Mouse (Mus musculus): ENCODE results near the gene Tmem135. TPM values are rescaled to one million over a fixed set of nuclear protein-coding genes. Genes with fewer than 3 reads are reported as not detected.

The Tmem135 gene
- polyA plus RNA-seq, 1 experiment, result 27.6 TPM

GRCm38 (mm10) chr7:89342021-89342420, 62.0 kb downstream of the Tmem135 start:
- Histone ChIP-seq H3K4me1 (ENCODE audit: control insufficient read depth, insufficient read depth, insufficient read length) (peaks cover 6% of the 10 kb centered on the region), H3K4me3 (ENCODE audit: extremely low read depth, insufficient read depth, insufficient read length) (no peak overlapping the region)
- no peak for DNase-seq (ENCODE audit: low read depth in 1 of 2, low spot score in 2 of 2)

DNA sequence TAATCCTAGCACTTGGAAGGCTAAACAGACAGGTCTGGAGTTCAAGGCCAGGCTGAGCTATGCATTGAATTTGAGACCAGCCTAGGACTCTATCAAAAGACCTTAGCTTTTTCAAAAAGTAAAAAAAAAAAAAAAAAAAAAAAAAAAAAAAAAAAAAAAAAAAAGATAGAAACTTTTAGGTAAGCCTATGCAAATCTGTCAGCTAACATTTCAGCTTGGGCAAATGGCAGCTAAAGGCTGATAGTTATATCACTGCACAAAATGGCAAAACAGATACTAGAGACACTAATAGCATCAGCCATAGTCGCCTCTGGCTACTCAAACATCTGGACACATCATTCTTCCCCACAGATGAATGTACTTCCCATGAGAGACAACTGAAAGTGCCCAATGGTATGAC, 64.2 kb downstream of the Tmem135 start:
- Histone ChIP-seq H3K4me1 (ENCODE audit: control insufficient read depth, insufficient read depth, insufficient read length) (peaks cover 7% of the 10 kb centered on the region), H3K27ac (ENCODE audit: insufficient read depth, low read length) (no peak overlapping the region), H3K36me3 (ENCODE audit: control insufficient read depth, insufficient read depth, low read length) (no peaks in the 10 kb centered on the region), H3K4me3 (ENCODE audit: extremely low read depth, insufficient read depth, insufficient read length) (no peak overlapping the region), H3K27me3 (ENCODE audit: control insufficient read depth, insufficient read depth, low read length) (no peaks in the 10 kb centered on the region)
- TF ChIP-seq CTCF (IDR thresholded peaks at IDR 0.05; ENCODE audit: extremely low read depth, insufficient read depth, insufficient read length, insufficient replicate concordance), result no peak
- no peak for TF ChIP-seq POLR2A (IDR thresholded peaks at IDR 0.05; ENCODE audit: low read depth, low read length)
- WGBS, result 82% methylated on average over 1 of the region's 1 CpGs
- no peak for DNase-seq (ENCODE audit: low read depth in 1 of 2, low spot score in 2 of 2)

More at GRCm38 (mm10) chr7:89342021-89342420, 62.0 kb downstream of the Tmem135 start:
- Histone ChIP-seq H3K27me3 (ENCODE audit: control insufficient read depth, insufficient read depth, low read length) (no peaks in the 10 kb centered on the region), H3K36me3 (ENCODE audit: control insufficient read depth, insufficient read depth, low read length) (no peaks in the 10 kb centered on the region), H3K27ac (ENCODE audit: insufficient read depth, low read length) (no peak overlapping the region)
- TF ChIP-seq CTCF (IDR thresholded peaks at IDR 0.05; ENCODE audit: extremely low read depth, insufficient read depth, insufficient read length, insufficient replicate concordance), result no peak
- no peak for TF ChIP-seq POLR2A (IDR thresholded peaks at IDR 0.05; ENCODE audit: low read depth, low read length)

DNA sequence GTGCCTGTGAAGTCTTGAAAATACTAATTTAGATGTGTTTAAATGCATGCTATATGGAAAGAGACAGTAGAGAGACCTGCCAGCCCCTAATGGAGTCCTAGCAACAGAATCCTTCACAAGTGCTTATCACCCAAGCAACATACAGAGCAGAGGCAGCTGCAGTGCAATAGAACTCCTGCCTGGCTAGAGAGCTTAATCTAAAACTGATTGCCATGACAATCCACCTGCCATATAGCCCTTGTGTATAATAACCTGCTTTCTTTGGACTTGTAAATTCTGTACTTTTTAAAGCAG, 64.9 kb downstream of the Tmem135 start:
- no peak for DNase-seq (ENCODE audit: low read depth in 1 of 2, low spot score in 2 of 2)
- H3K4me3 ChIP-seq (ENCODE audit: extremely low read depth, insufficient read depth, insufficient read length), result no peak overlapping the region; the same call in 1 of the 2 replicates
- H3K4me1 ChIP-seq (ENCODE audit: control insufficient read depth, insufficient read depth, insufficient read length), result peaks cover 7% of the 10 kb centered on the region
- TF ChIP-seq POLR2A (IDR thresholded peaks at IDR 0.05; ENCODE audit: low read depth, low read length) (no peak), CTCF (IDR thresholded peaks at IDR 0.05; ENCODE audit: extremely low read depth, insufficient read depth, insufficient read length, insufficient replicate concordance) (no peak)
- H3K27ac ChIP-seq (ENCODE audit: insufficient read depth, low read length), result no peak overlapping the region
- no peaks in the 10 kb centered on the region for H3K36me3 ChIP-seq (ENCODE audit: control insufficient read depth, insufficient read depth, low read length)
- no peaks in the 10 kb centered on the region for H3K27me3 ChIP-seq (ENCODE audit: control insufficient read depth, insufficient read depth, low read length)

DNA sequence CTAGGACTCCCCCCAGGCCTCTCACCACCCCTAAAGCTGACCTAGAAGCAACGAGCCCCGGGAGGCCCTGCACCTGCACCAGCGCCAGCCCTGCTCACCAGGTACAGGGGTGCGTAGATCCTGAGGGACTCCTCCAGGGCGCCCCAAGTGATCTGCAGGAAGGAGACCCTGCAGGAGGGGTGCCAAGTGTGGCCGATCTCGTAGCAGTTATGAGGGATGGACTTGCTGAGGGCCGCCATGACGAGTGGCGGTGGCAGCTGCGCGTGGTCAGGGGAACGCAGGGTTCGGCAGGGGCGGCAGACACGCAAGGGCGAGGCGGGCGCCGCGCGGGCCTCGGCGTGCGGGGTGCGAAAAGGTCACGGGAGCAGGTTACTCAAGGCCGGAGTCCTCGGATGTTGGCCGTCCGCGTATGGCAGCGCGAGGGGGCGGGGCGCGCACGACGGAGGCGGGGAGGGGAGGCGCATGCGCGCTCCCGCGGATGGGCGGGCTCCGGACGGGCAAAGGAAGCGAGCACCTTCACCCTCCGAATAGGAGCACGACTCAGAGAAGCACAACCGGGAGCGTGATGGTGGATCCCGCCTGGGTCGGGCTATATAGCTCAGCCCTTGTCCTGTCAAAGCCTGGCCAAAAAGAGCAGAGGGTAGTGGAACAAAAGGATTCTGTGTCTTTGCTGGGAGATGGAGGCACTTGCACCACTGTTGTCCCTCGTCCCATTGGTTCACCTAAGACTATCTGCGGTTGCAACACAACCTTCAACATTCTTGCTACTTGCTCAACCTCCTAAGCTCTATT, 65.5 kb downstream of the Tmem135 start:
- peaks cover 7% of the 10 kb centered on the region for H3K4me1 ChIP-seq (ENCODE audit: control insufficient read depth, insufficient read depth, insufficient read length)
- peak overlapping the region; percentile 67 for H3K27ac ChIP-seq (ENCODE audit: insufficient read depth, low read length)

DNA sequence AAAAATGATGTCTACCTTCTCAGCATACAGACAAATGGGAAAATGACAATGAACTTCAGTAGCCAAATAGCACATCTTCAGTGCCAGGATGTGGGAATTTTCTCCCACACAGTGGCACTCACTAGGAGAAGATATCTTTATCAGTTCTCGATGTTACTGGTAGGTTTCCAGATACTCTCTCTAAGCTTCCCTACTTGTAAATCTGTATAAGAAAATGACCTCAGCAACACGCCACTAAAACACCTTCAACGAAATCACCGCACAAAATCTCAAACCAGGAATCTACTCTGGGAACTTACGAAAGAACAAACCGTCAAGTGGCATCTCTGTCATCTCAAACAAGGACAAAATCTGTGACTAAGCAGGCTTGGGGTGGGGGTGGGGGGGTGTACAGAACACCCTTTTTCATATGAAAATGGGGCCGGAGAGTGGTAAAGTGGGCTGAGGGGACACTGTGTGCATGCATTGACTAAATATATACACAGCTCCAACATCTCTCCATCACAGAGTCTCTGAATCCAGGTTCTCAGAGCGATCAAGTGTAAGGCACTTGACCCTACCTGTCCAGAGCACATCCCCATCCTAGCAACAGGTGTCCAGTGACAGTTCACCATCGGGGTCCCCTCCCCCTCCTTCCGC, 66.2 kb downstream of the Tmem135 start:
- no peak for TF ChIP-seq POLR2A (IDR thresholded peaks at IDR 0.05; ENCODE audit: low read depth, low read length)
- no peak for TF ChIP-seq CTCF (IDR thresholded peaks at IDR 0.05; ENCODE audit: extremely low read depth, insufficient read depth, insufficient read length, insufficient replicate concordance)
- no peaks in the 10 kb centered on the region for H3K36me3 ChIP-seq (ENCODE audit: control insufficient read depth, insufficient read depth, low read length)
- H3K4me3 ChIP-seq (ENCODE audit: extremely low read depth, insufficient read depth, insufficient read length), result peak overlapping the region; percentile 94
- no peak overlapping the region for H3K27ac ChIP-seq (ENCODE audit: insufficient read depth, low read length)
- H3K27me3 ChIP-seq (ENCODE audit: control insufficient read depth, insufficient read depth, low read length), result no peaks in the 10 kb centered on the region
- WGBS, result 28% methylated on average over 10 of the region's 10 CpGs
- H3K4me1 ChIP-seq (ENCODE audit: control insufficient read depth, insufficient read depth, insufficient read length), result peaks cover 7% of the 10 kb centered on the region
- no peak for DNase-seq (ENCODE audit: low read depth in 1 of 2, low spot score in 2 of 2)

More for the DNA sequence above, 65.5 kb downstream of the Tmem135 start:
- DNase-seq (ENCODE audit: low read depth in 1 of 2, low spot score in 2 of 2), result peak; percentile 70 to 92
- TF ChIP-seq POLR2A (IDR thresholded peaks at IDR 0.05; ENCODE audit: low read depth, low read length) (peak; percentile 29), CTCF (IDR thresholded peaks at IDR 0.05; ENCODE audit: extremely low read depth, insufficient read depth, insufficient read length, insufficient replicate concordance) (no peak)
- Histone ChIP-seq H3K36me3 (ENCODE audit: control insufficient read depth, insufficient read depth, low read length) (no peaks in the 10 kb centered on the region), H3K27me3 (ENCODE audit: control insufficient read depth, insufficient read depth, low read length) (no peaks in the 10 kb centered on the region), H3K4me3 (ENCODE audit: extremely low read depth, insufficient read depth, insufficient read length) (peak overlapping the region; percentile 94)
- WGBS, result under 1% methylated on average over 53 of the region's 57 CpGs

DNA sequence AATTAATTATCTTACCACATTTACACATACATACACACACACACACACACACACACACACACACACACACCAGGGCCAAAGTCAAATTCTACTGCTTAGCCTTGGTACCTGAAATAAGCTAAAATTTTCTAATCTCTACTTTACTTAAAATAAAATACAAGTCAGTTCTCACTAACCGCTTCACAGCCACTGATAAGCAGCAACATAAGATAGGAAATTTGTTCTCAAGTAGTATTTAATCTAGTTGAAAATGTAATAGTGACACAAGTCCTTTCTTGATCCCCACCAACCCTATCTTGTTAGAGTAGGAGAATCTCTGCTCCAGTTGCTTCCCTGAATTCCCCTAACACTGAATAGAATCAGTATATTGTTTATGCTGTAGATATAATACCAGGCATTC, 67.6 kb downstream of the Tmem135 start:
- Histone ChIP-seq H3K36me3 (ENCODE audit: control insufficient read depth, insufficient read depth, low read length) (no peaks in the 10 kb centered on the region), H3K4me3 (ENCODE audit: extremely low read depth, insufficient read depth, insufficient read length) (no peak overlapping the region), H3K27me3 (ENCODE audit: control insufficient read depth, insufficient read depth, low read length) (no peaks in the 10 kb centered on the region), H3K4me1 (ENCODE audit: control insufficient read depth, insufficient read depth, insufficient read length) (peaks cover 5% of the 10 kb centered on the region), H3K27ac (ENCODE audit: insufficient read depth, low read length) (no peak overlapping the region)
- WGBS, result 84% methylated on average over 1 of the region's 1 CpGs
- no peak for DNase-seq (ENCODE audit: low read depth in 1 of 2, low spot score in 2 of 2)
- TF ChIP-seq CTCF (IDR thresholded peaks at IDR 0.05; ENCODE audit: extremely low read depth, insufficient read depth, insufficient read length, insufficient replicate concordance), result no peak

DNA sequence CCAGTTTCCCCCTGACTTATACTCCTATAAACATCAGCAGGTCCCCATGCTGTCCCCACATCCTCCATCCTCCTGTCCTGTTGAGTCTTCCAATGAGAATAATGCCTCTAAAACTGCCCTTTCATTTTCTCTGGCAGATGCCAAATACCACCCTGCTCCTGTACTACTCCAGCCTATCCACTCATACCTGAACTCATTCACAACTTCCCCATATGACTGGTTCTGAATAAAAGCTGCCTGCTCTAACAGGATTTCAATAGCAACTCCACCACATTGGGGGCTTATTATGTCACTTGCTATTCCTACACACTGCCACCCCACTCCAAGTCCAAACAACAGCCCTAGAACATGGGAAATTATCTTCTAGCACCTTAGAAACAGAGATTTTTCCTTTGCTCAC, 68.7 kb downstream of the Tmem135 start:
- Histone ChIP-seq H3K4me3 (ENCODE audit: extremely low read depth, insufficient read depth, insufficient read length) (no peak overlapping the region), H3K27me3 (ENCODE audit: control insufficient read depth, insufficient read depth, low read length) (no peaks in the 10 kb centered on the region), H3K27ac (ENCODE audit: insufficient read depth, low read length) (no peak overlapping the region), H3K4me1 (ENCODE audit: control insufficient read depth, insufficient read depth, insufficient read length) (peaks cover 5% of the 10 kb centered on the region), H3K36me3 (ENCODE audit: control insufficient read depth, insufficient read depth, low read length) (no peaks in the 10 kb centered on the region)
- TF ChIP-seq POLR2A (IDR thresholded peaks at IDR 0.05; ENCODE audit: low read depth, low read length) (no peak), CTCF (IDR thresholded peaks at IDR 0.05; ENCODE audit: extremely low read depth, insufficient read depth, insufficient read length, insufficient replicate concordance) (no peak)
- DNase-seq (ENCODE audit: low read depth in 1 of 2, low spot score in 2 of 2), result no peak

Data from spleen, adult 2 months (tissue).